Mouse (Mus musculus) heart, adult 11 months (tissue): ENCODE measurements around the gene Ccna1.

Experiments used
- DNase-seq: peaks from one replicate; pipeline ENCODE4 v3.0.0; 2022

Gene Ccna1

GRCm38 (mm10) chr3:55055038-55055746 lies at the start of gene Ccna1:
TSS of gene Ccna1 (minus strand) at chr3:55055501.
- peak; percentile 94 for DNase-seq

DNA sequence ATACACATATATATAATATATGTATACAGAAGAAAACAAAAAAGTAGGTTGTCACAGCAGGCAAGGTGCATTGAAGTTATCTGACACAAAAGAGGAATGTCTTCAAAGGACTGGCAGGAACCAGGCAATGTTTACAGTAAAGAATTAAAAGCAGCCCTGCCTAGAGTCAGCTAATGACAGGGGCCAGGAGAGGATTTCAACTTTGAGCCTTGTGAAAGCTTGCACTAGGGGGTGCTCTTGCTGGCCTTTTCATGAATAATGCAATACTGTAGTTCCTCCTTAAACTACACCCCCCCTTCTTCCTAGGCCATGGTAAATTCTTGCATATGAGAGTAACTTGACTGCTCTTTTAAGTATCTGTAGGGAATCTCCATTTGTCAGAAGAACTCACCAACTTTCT lies 45.8 kb upstream of the Ccna1 start:
- DNase-seq: no peak

DNA sequence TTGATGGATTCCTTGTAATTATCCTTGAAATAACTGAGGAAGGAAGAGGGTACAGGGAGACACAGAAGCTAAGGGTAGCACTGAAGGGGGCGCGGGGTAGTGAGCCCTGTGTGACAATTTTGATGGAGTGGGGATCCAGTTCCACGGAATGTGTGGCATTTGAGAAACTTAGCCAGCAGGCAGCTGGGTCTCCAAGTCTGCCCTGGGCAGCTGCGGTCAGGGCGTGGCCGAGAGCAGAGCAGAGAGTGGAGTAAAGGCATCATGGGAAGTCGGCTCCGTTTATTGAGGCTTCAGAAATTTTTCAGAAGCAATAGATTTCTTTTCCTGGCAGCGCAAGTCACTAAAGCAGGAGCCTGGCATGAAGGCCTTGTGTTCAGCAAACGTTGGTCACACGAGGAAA lies 43.7 kb upstream of the Ccna1 start:
- peak; percentile 67 for DNase-seq

GRCm38 (mm10) chr3:55098014-55098413 lies 42.7 kb upstream of the Ccna1 start:
- peak; percentile 61 for DNase-seq

GRCm38 (mm10) chr3:55097186-55097585 lies 41.9 kb upstream of the Ccna1 start:
- DNase-seq: peak; percentile 90

- no peak for DNase-seq
These were observed 41.3 kb upstream of the Ccna1 start for GRCm38 (mm10) chr3:55096655-55097005.

DNA sequence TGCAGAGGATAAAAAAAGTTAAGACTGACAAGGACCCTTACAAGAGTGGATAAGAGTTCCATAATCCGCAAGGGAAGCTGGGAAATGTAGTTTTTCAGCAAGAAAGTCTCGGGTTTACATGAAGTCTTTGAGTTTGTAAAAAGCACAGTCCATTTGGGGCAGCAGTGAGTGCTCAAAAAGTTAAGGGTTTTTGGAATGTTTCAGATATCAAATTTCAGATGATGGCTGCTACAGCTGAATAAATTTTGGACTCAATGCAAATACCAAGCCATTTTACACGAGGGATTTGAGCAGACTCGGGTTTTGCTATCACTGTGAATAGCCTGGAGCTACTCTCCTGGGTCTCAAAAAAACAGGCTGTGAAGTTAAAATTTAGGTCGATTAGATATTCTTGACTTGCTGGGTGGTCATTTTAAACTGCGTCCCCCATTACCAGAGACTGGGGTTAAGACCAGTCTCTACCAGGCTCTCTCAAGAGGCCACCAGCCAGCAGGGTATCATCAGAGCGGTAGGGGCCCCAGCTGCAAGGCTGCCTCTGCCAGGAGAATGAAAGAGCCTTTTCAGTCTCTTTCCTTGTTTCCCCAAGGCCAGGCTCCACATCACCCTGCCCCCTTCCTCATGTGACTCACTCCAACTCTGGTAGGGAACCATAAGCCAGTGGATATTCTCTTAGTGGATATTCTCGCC lies 40.8 kb upstream of the Ccna1 start:
- peak; percentile 91 for DNase-seq

DNA sequence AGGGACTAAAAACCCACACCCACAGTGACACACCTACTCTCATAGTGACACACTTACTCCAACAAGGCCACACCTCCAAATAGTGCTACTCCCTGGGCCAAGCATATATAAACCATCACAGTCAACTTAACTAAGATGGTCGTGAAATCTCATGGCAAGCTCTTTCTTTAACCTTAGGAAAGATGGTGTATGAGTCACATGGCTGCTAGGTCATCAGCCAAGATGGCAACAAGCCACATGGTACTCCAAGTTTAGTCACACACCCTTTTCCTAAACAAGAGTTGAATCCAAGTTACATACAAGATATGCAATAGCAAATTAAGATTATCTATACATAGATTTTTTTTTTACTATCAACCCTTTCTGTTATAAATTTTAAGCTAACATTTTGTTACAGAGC lies 37.9 kb upstream of the Ccna1 start:
- DNase-seq: peak; percentile 43

DNA sequence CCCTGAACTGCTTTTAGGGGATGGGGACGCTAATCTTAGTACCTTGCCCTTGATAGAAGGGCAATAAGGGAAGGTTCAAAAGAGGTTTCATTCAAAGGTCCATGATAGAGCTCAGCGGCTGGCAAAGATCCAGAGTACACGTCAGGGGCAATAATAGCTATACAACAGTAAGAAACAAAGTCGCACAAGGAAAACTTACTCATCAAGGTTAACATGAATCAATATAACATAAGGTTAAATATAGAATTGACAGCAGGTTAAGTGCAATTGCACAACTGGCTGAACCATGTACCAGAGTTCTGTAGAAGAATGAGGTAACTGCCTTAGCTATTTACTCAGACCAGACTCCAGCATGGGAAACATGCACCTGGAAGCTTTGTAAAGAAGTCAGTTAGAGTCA lies 34.0 kb upstream of the Ccna1 start:
- peak; percentile 78 for DNase-seq

DNA sequence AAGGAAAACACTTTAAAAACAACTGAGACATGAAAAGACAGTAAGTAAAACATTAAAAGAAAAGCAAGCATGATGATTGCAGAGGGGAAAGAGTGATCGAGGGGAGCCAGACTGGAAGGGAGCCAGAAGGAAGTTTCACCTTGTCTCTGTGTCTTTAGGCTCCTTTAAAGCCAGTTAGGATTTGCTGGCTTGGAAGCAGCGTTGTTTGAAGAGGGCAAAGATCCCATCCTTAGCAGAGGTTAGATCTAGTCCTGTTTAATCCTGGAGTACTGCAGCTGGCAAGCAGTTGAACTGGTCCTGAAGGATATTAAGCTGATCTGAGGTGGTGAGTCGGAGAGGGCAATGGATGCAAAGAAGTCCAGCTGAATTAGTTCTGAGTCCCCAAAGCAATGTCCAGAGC lies 33.5 kb upstream of the Ccna1 start:
- DNase-seq: no peak

- DNase-seq: peak; percentile 60
These were observed 33.1 kb upstream of the Ccna1 start for GRCm38 (mm10) chr3:55088359-55088758.

DNA sequence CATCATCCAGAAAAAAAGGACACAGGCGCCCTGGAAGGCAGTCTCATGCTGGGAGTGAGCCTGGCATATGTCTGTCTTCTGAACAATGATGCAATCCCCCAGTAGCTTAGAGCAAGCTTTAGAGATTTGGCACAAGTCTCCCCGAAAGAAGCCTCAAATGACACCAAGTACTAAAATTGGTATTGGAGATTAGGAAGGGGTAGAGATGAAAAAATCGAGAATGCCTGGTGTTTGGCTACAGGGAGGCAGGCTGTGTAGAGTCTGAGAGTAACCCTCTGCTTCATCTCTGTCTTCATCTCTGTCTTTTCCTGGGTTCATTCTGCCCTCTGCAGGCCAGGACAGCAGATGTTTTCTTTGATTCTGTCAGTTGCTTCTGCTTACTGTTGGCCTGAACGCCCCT lies 32.1 kb upstream of the Ccna1 start:
- DNase-seq: peak; percentile 55

- peak; percentile 76 for DNase-seq
These were observed 31.6 kb upstream of the Ccna1 start for GRCm38 (mm10) chr3:55086948-55087347.

GRCm38 (mm10) chr3:55085716-55086115 lies 30.4 kb upstream of the Ccna1 start:
- DNase-seq: peak; percentile 30

- no peak for DNase-seq
These were observed 29.5 kb upstream of the Ccna1 start for GRCm38 (mm10) chr3:55084781-55085180.

GRCm38 (mm10) chr3:55080055-55080454 lies 24.8 kb upstream of the Ccna1 start:
- DNase-seq: peak; percentile 93

GRCm38 (mm10) chr3:55079619-55080018 lies 24.3 kb upstream of the Ccna1 start:
- peak; percentile 63 for DNase-seq

DNA sequence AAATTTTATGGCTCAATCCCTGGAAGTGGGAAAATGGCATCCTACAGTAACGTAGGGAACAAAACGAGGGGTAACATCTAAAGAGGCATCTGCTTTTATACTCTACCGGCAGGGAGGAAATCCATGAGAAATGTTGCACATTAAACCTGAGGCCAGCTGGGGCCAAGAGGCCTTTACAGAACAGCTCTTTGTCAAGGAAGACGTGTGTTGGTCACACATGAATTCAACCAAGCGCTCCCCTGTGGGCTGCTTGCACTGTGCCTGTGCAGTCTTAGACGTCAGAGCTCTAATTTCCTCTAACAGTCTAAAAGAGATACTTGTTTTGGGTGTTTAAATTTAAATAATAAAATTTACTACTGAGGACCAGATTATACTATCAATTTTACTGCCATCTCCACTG lies 22.9 kb upstream of the Ccna1 start:
- DNase-seq: peak; percentile 31

GRCm38 (mm10) chr3:55075294-55075648 lies 20.0 kb upstream of the Ccna1 start:
- DNase-seq: peak; percentile 28

DNA sequence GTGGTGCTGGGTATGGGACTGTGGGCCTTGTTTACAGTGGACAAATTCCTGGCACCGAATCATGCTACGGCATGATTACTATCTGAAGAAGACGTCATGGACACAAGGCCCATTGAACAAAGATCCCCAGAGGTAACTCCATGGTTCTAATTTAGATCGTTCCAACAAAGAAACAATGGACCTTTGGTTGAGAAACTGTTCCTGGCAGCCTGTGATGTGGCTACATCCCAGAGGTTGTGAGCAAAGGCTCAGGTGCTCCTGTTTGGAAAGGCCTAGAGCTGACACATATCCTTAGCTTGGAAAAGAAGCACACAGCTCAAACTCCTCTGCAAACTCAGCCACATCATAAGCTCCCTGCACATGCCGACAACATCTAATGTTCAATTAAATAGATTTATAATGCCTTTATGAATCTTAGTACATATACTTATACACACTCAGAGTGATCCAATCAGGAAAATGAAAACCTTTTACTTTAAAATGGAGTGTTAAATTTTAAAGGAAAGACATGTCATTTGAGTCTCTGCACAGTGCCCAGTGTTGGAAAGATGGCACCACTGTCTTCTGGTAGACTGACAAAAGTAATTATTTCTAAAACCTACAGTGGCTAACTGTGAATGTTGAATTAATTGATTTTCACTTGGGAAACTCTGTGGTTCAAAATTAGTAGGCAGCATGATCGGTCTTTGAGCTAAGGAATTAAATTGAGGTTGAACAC lies 19.4 kb upstream of the Ccna1 start:
- peak; percentile 78 for DNase-seq

DNA sequence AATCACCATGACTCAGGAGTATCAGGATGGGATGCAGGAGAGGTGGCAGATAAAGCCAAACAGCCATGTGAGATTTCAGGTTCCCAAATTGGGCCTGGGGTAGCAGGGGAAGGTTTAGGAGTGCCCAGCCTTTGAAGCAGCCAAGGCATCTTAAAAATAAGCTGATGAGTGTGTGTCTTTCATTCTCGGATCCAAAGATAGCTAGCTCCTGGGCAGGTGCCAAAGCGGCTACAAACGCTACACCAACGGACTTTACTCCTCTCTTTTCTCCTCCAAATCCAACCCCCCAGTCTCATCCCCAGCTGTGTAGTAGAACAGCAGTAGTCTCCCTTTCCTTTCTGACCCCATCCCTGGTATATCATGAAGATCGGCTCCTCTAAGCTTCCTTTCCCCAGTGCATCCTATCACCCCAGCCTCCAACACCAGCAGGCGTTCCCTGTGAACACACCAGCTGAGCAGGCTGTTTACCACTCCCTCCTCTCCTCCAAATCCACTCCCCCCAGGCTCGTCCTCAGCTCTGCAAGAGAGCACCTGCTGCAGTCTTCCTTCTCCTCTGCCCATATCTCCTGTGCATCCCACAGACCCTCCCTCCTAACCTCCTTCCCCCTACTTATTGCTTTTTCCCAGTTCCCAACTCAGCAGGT lies 12.6 kb upstream of the Ccna1 start:
- DNase-seq: peak; percentile 70

- peak; percentile 52 for DNase-seq
These were observed 11.3 kb upstream of the Ccna1 start for GRCm38 (mm10) chr3:55066666-55067023.
